Mouse (Mus musculus): Measurements from ENCODE around the gene AI661453.
"Not testable (repeated sequence)": the region's sequence is repeated elsewhere in the genome, so short reads cannot be mapped to it uniquely, and the experiment has no call there.

Gene AI661453

GRCm38 (mm10) chr17:47502707-47503045, 66.3 kb downstream of the AI661453 start:
- not testable (repeated sequence) for DNase-seq (ENCODE audit: low spot score in 2 of 2)

GRCm38 (mm10) chr17:47503689-47504088, 67.3 kb downstream of the AI661453 start:
- DNase-seq (ENCODE audit: low spot score in 2 of 2) = no peak

GRCm38 (mm10) chr17:47504228-47504627, 67.8 kb downstream of the AI661453 start:
- DNase-seq (ENCODE audit: low spot score in 2 of 2) = no peak

- DNase-seq (ENCODE audit: low spot score in 2 of 2) = peak; percentile 47 to 48
These were observed 68.5 kb downstream of the AI661453 start, which contains the start of gene Ccnd3 for GRCm38 (mm10) chr17:47504941-47505346. TSS of gene Ccnd3 (plus strand) at chr17:47505051.

- no peak for DNase-seq (ENCODE audit: low spot score in 2 of 2)
These were observed 69.2 kb downstream of the AI661453 start for GRCm38 (mm10) chr17:47505566-47505965.

GRCm38 (mm10) chr17:47506042-47506441, 69.6 kb downstream of the AI661453 start:
- DNase-seq (ENCODE audit: low spot score in 2 of 2) = no peak

GRCm38 (mm10) chr17:47506697-47507096, 70.3 kb downstream of the AI661453 start:
- DNase-seq (ENCODE audit: low spot score in 2 of 2) = no peak

GRCm38 (mm10) chr17:47507523-47507922, 71.1 kb downstream of the AI661453 start:
- DNase-seq (ENCODE audit: low spot score in 2 of 2) = no peak

- peak; percentile 83 to 85 for DNase-seq (ENCODE audit: low spot score in 2 of 2)
These were observed 71.7 kb downstream of the AI661453 start for GRCm38 (mm10) chr17:47508012-47508608.

GRCm38 (mm10) chr17:47509031-47509705, 72.8 kb downstream of the AI661453 start:
- no peak for DNase-seq (ENCODE audit: low spot score in 2 of 2)

GRCm38 (mm10) chr17:47511111-47512020, 75.0 kb downstream of the AI661453 start:
- peak; percentile 93 for DNase-seq (ENCODE audit: low spot score in 2 of 2)

GRCm38 (mm10) chr17:47512956-47513775, 76.8 kb downstream of the AI661453 start:
- no peak for DNase-seq (ENCODE audit: low spot score in 2 of 2)

- no peak for DNase-seq (ENCODE audit: low spot score in 2 of 2)
These were observed 78.9 kb downstream of the AI661453 start for GRCm38 (mm10) chr17:47515180-47515844.

GRCm38 (mm10) chr17:47516232-47516631, 79.8 kb downstream of the AI661453 start:
- DNase-seq (ENCODE audit: low spot score in 2 of 2) = no peak

GRCm38 (mm10) chr17:47518205-47518604, 81.8 kb downstream of the AI661453 start:
- no peak for DNase-seq (ENCODE audit: low spot score in 2 of 2)
